Mouse (Mus musculus) layer of hippocampus, postnatal 36 days (tissue): ENCODE results near the gene Ifngr2. TPM values are rescaled to one million over a fixed set of nuclear protein-coding genes. Genes with fewer than 3 reads are reported as not detected.
A peak's percentile ranks its signal among the peaks of the same experiment; 100 is the strongest.

Source experiments
- DNase-seq, 2 experiments: peaks; one replicate each; pipeline ENCODE4 v3.0.0; 2022
- total RNA-seq, 2 experiments: library from RNA; stranded (reverse); gene quantifications; 2 replicates each; pipeline ENCODE4 v1.2.3; 2021

The Ifngr2 gene
- total RNA-seq, 2 experiments from 2014 or later: 52.4 to 57.2 TPM

DNA sequence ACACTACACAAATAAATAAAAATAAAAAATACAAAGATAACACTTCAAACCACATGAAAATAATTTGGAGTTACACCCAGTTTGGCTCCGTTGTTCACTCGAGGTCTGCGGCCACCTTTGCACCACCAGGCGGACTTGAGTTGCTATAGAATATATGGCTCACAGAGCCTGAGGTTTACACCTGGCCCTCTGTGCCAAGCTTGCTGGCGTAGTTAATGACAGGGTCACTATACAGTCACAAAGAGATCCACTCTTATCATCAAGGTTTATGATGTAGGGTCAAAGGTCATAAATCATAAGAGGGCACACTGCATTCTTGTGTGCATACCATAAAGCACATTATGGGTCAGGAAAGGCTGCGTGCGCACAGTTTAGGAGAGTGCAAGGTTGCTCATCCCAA, 19.1 kb downstream of the Ifngr2 start:
- DNase-seq: no peak

DNA sequence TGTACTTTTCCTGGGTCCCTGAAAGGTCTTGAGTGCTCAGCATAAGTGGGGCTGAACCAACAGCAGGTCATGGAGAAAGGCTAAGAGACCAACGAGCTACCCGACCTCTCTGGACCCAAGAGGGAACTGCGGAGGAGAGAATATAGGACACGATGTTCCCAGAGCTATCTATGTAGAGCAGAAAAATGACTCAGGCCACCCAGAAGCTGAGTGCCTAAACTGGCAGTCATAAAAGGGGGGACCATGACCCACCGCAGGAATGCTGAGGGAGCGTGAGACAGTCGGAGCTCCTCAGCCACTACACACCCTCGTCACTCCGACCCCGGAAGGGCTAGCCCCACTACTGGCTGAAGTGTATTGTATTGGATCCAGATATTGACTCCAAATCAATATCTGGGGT, 22.1 kb downstream of the Ifngr2 start:
- no peak for DNase-seq

DNA sequence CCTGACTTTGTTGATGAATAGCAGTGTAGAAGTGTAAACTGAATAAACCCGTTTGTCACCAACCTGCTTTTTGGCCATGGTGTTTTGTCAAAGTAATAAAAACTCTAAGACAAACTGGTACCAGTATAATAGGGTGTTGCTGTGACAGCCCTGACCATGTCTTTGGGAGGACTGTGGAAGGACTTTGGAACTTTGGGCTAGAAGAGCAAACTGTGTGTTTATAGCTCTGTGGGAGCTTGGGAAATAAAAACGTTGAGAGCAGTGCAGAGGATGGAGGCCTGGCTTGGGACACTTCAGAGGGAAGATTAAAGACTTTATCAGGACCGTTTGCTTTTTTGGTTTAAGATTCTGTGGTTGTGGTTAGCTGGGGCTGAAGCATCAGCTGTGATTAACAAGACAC, 24.2 kb downstream of the Ifngr2 start:
- DNase-seq: no peak

DNA sequence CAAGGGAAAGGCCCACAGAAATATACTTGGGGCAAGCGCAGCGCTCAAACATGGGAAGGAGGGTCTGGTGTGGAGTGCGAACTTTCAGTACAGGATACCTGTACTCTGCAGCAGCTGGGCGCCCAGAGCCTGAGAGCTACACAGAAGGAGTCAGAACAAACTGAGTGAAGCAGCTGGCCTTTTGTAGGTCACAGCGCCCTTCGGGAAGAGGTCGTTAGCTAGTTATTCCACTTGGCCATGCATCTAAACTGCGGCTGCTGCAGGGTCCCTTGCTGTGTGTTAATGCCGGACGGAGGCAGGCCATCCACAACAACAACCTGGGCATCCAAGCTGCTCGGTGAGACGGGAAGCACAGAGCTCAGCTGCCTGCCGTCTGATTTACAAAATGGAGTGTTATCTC, 28.3 kb downstream of the Ifngr2 start:
- no peak for DNase-seq

DNA sequence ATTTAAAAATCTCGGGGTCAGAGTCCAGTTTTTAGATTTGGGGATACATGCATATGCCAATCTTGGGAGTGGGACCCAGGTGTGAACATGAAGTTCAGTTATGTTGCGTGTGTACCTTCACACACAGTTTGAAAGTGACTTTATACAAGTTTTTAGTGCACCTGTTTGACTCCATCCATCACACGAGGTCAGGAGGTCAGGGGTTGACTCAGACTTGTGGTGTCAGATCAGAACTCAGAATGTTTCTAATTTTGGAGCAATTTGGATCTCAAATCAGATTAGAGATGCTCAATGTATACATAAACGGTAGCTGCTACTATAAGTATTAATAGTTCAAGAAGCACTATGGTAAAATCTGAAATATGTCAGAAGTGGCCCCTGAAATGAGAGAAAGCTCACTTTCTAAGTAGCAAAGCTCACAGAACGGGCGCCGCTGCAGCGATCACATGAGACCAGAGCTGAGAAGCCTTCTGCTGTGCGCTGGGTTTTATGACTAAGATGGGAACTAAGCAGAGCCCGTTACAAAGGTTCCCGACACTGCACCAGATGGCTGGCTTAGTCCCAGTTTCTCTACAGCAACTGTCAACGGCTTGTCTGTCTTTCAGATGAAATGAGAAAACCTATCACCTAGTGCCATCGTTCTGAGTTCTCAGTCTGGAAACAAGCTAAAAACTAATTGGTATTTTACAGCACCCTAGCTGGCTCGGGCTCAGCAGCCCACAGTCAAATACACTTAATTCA, 32.3 kb downstream of the Ifngr2 start:
- DNase-seq: peak; percentile 33 to 51

DNA sequence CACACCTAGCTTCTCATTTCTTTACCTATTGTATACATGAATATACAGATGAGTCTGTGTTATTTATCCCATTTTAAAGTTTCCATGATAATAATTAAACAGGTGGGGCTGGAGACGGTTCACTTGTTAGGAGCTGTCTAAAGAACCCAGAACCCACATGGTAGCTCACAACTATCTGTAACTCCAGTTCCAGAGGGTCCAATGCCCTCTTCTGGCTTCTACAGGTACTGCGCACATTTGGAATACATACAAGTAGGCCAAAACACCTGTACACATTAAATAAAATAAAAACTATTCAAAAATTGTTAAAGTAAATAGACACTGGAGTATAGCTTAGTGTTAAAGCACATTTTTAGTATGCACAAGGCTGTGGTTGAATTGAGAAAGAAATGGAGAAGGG, 35.4 kb downstream of the Ifngr2 start:
- no peak for DNase-seq

DNA sequence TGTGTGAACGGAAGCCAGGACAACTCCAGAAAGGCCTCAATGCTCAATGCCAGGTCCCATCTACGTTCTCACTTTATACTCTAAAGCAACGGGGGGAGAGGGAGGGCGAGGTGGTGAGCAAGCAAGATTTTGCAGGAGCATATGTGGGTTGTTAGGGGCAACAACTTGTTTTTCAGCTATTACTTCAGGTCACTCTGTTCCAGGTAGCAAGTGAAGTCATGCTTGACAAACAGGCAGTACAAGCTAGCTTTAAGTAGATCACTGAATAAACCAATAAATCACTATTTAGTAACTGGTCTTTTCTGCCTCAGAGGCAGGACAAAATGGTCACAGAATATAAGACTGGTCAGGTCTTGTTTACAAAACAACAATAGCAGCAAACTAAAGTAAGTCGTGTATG, 38.7 kb downstream of the Ifngr2 start:
- no peak for DNase-seq

DNA sequence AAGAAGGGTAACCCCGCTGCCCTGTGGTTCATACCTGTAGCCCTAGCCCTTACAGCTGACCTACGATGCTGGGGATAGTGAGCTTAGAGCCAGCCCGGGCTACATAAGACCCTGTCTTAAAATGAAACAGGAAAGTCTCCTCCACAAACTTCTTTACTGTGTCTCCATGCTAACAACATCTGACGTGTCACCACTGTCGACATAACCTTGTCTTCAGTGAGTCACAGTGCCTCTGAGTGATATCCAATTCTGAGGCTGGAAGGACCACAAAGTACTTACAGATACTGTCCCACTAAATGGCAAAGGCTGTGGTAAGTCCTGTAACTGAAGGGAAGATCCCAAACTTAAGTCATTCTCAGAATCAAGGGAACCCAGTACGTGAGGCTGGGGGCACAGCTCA, 39.4 kb downstream of the Ifngr2 start:
- DNase-seq: no peak

DNA sequence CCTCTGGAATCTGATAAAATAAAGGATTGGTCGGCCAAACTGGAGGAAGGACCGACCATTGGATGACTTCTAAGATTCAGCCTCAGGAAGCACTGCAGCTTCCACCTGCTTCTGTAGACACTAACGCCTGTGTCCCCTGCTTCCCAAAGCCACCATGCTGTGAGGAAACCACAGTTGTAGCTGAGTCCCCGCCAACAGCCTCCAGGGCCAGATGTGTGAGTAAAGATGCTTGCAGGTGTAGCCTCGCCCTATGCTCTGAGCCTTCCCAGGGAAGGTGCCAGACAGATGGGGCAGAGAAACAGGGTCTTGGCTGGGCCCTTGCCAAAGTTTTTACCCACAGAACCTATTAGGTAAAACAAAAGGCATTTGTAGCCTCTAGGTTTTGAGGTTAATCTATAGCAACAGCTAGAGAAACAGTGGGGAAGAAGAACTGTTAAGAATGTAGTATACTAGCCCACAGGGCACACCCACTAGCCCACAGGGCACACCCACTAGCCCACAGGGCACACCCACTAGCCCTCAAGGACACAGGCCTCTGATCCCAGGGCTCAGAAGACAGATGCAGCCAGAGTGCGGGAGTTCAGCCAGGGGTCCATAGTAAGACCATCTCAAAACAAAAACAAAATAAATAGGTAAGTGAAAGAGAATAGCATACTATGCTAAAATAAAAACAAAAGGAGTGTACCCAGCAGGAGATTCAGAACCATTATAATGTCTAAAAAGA, 41.0 kb downstream of the Ifngr2 start:
- no peak for DNase-seq

DNA sequence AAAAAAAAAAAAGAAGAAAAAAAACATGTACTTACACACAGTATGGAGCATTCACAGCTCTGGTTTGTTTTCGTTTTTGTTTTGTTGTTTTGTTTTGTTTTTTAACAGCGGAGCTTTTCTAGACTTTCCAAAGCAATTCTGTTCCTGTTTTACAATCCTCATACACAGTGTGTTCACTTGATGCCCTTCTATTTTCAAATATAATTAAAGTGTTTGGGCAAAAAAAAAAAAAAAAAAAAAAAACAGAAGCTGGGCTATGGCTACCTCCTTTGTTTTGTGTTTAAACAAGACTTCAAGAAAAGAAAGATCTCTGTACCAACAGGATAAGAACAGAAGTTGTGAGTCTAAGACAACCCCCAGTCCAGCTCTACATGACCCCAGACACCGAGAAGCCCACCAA, 41.8 kb downstream of the Ifngr2 start:
- no peak for DNase-seq

DNA sequence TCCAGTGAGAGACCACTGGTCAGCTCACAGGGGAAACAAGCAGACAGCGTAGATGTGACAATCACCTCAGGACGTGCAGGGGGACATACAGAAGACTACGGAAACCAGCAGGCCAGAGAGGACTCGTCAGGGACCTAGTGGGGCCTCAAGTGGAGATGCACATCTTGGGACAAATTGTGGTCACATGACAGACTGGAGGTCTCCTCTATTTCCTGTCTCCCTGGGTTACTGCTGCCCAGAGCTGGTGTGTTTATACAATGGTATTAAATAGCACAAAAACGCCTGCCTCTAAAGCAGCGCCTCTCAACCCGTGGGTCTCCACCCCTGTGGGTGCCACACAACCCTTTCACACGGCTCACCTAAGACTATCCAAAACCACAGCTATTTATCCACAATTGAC, 45.3 kb downstream of the Ifngr2 start:
- DNase-seq: no peak

DNA sequence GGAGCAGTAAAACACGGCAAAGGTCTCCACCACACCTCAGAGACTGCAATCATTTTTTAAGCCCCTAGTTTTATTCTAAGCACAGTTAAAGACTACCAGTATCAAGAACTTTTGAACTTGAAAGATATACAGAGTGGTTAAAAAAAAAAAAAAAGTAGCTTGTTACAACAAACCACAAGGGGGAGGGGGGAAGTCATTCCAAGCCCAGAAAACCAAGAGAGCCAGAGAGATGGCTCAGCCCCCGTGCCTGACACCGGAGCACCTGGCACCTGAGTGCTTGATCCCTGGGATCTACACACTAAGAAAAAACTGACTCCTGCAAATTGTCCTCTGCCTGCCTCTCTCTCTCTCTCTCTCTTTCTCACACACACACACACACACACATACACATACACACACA, 46.4 kb downstream of the Ifngr2 start:
- no peak for DNase-seq

DNA sequence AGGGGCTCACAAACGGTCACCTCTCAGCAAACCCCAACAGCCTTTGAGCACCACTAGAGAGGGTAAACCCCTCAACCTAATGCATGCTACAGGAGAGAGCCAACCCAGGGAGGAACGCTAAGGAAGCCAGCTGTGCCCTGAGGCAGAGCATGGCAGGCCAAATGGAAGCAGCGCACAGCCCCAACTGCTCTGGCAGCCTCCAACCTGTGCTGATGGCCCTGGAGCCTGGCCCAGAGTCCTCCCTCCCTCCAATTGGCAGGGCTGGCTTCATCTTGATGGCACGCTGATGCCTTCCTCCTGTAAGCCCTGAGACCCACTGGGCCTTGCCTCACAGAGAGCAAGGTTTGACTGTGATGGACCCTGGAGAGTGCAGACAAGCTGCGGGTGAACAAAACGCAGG, 48.2 kb downstream of the Ifngr2 start:
- DNase-seq: peak; percentile 38 to 57

DNA sequence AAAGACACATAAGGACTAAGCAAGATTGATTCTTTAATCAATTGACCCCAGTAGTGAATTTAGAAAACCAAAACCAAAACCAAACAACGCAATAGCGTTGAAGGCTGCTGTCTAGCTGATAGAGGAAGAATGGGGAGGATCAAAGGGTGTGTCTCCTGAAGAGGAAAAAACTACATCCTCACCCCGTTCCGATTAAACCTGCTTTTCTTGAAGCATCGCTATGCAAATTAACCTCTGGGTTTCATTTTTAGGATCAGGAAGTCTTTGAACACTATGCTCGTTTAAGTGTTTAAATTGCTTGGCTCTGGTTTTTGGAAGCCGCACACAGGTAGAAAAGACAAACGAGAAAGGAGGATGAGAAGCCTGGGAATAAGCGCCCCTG, 49.5 kb downstream of the Ifngr2 start:
- DNase-seq: no peak

DNA sequence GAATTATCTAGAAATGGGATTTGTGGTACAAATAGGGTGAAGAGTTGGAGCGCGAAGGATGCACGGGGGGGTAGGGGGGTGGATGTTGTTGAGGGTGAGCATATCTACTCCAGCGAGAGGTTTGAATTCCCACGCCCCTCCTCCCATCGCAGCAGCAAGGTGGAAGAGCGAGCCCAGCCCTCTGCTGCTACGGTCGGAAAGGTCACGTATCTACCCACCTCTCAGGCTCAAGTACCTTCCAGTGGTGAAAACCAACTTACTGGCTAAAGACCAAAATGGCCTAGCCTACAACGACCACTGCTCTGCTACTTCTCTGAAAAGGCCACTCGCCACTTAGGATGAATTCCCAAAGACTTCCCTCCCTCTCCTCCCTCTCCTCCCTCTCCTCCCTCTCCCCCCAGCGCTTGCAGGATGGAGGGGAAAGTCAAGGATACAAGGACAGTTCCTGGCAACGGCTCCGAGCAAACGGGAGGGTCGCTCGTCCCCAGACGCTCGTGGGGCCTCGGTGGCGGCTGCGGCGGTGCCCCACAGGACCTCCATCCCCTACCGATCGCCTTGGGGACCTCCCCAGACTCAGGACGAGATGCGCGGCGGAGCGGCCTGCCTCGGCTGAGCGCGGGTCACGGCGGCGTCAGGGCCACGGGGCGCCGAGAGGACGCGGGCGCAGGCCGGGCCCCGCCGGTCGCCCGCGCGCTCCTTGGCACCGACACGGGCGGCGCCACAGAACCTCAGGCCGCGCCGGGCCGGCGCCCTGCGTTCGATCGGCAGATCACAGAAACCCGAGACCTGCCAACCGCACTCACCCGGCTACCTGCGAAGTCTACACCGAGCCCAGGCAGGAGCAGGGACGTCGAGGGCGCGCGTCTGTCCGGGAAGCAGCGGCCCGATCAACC, 50.2 kb downstream of the Ifngr2 start:
- no peak for DNase-seq

DNA sequence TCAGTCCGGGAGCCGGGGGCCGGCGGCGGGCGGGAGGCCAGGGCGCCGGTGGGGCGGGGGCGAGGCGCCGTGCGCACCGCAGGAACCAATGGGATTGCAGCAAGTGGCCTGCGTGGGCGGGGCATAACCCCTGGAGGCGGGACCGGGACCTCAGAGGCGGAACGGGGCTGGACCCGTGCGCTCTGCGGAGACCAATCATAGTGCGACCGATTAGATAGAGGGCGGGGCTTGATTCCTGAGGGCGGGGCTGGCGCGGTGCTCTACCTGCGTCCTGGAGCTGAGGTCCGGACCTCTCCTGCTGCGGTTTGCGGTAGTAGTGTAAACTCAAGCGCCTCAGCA, 50.8 kb downstream of the Ifngr2 start, which contains the start of gene Tmem50b:
Gene Tmem50b (minus strand): TSS at position 129 of the 339 bp plus-strand sequence.
- DNase-seq: peak; percentile 99

DNA sequence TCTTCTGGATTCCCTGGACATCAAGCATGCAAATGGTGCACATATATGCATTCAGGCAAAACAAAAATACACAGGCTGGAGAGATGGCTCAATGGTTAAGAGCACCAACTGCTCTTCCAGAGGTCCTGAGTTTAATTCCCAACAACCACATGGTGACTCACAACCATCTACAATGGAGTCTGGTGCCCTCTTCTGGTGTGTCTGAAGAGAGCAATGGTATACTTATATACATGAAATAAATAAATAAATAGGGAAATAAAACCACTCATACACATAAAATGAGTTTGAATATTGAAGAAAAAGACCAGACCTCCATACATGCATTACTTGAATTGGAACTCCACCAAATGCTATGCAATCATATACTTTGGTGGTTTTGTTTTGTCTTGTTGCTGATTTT, 52.4 kb downstream of the Ifngr2 start:
- no peak for DNase-seq

DNA sequence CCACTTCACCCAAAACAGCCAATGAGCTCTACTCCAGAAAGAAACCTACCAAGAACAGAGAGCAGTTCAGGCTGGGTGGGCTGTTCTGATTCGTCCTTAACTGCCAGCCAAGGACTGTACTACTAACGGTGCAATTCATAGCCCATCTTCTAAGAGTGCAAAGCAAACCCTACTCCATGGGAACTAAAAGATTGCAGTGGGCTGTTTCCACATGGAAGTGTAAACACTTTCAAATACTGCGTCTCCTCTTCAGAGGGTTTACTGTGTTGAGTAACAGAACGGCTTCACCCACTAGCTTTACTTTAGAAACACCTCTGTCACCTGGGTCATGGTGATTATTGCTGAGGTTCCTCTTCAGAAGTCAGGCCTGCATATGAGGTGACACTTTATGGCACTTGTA, 54.2 kb downstream of the Ifngr2 start:
- no peak for DNase-seq

DNA sequence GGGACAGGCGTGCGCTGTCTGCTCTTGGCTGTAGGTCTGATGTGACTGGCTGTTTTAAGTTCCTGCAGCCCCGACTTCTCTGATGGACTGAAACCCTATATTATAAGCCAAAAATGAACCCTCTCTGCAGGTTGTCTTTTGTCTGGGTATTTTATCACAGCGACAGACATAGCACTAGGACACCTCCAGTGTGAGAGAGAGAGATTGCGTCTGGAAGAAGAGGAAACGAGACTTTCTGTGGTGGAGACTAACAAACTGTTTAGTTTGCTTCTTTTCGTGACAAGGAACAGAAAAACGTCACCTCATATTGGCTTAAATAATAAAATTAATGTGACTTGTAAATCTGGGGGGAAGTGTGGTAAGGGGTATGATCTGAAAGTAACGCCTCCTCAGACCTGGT, 54.8 kb downstream of the Ifngr2 start:
- DNase-seq: no peak

DNA sequence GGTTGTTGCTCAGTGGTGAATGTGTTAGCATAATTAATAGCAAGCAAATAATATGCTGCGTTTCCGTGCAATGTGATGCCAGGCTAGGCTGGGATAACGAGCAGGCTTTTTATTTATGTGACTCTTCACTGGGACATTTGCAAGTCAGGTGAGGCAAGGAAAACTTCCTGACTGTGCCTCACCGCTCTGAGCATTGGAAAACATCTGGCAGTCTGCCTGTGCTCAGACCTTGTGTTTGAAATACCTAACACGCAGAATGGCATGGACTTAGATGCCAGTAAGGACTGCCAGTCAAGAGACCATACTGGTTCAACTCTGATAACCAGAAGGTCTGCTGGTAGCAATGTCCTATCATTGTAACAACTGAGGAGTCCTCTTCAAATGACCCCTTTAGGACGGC, 58.3 kb downstream of the Ifngr2 start:
- DNase-seq: no peak

DNA sequence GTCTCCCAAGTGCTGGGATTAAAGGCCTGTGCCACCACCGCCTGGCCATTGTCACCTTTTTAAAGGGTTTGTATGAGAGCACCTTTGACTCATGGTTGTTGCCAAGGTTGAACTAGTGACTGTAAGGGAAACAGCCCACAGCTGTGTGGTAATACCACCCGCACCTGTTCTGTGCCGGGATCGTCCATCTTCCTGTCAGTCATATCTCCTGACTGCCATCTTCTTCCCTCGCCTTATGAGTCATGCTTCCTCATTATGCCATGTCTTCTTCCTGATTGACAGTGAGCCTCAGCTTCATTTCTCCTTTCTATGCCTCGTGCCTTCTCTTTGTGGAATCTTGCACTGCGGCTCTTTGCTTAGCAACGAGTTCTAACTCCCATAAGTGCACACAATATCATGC, 60.1 kb downstream of the Ifngr2 start:
- DNase-seq: no peak

DNA sequence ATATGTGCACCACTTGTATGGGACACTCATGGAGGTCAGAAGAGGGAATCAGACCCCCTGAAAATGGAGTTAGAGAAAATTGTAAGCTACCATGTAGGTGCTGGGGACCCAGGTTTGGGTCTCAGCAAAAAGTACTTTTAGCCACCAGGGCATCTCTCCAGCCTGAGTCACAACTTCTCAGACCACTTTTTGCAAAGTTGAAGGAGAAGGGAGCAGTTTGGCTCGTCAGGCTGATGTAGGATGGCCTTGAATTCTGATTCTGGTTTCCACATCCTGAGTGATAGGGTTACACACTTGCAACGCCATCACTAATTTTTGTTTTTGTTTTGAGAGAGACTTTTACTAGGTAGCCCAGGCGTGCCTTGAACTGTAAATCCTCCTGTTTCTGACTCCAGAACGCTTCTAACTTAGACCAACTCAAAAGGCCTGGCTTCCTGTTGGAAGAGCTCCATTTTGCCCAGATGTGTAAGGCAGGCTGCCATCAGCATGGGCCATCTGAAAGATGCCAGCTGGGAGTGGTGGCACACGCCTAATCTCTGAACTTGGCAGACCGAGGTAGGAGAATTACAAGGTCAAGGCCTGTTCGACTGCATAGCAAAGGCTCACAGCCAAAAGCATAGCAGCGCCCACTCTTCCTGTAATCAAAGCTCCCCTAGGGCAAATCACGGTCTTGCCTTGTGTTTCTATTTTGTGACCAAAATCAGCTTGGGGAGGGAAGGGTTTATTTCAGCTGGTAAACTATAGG, 62.8 kb downstream of the Ifngr2 start:
- DNase-seq: no peak

DNA sequence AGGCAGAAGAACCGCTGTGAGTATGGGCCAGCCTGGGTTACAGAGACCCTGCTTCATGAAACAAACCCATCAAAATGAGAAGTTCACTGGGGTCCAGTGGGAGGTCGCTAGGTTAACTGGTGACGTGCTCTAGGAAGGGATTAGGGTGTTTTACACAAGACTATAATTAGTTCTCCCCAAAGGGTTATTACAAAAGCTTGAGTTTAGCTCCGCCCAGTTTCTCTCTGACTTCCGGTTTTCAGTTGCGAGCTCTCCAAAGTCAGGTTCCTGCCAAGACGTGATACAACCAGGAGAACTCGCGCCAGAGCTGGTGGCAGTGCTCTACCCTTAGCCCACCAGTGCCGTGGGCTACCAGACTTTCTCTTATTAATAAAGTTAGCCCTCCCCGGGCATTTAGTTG, 64.4 kb downstream of the Ifngr2 start:
- no peak for DNase-seq
